Mouse (Mus musculus) intestine, postnatal 0 days (tissue): ENCODE data around the gene Adgrl3. TPM values are rescaled to one million over a fixed set of nuclear protein-coding genes. Genes with fewer than 3 reads are reported as not detected.

ENCODE experiments used
- ATAC-seq: fragments of 200-750 bp; cut with Nextera tagmentation; 2 replicates; pipeline ENCODE4 v1.8.0; 2017; ENCODE audit warnings: mild to moderate bottlenecking, moderate TSS enrichment, moderate library complexity
- H3K27ac ChIP-seq: fragments of 300-500 bp; sonication (generic); 2 replicates; pipeline ENCODE4 v1.5.1; 2014; ENCODE audit warnings: mild to moderate bottlenecking, low read depth, low read length, moderate library complexity
- H3K27me3 ChIP-seq: fragments of 300-500 bp; sonication (generic); replicated peaks from 2 replicates; pipeline ENCODE4 v1.6.1; 2014; ENCODE audit warnings: low read length, mixed read lengths; ENCODE audit not compliant: control insufficient read depth, insufficient read depth
- H3K36me3 ChIP-seq: fragments of 300-500 bp; sonication (generic); 2 replicates; pipeline ENCODE4 v1.6.1; 2014; ENCODE audit warnings: mild to moderate bottlenecking, moderate library complexity; ENCODE audit not compliant: control insufficient read depth, insufficient read depth
- H3K4me1 ChIP-seq: fragments of 300-500 bp; sonication (generic); replicated peaks from 2 replicates; pipeline ENCODE4 v1.6.1; 2014; ENCODE audit warnings: antibody characterized with exemption, low read length, mixed read lengths; ENCODE audit not compliant: control insufficient read depth, insufficient read depth
- H3K4me2 ChIP-seq: fragments of 300-500 bp; sonication (generic); replicated peaks from 2 replicates; pipeline ENCODE4 v1.6.1; 2014; ENCODE audit warnings: low read depth, mild to moderate bottlenecking, moderate library complexity
- H3K4me3 ChIP-seq: fragments of 300-500 bp; sonication (generic); 2 replicates; pipeline ENCODE4 v1.5.1; 2014; ENCODE audit warnings: low read depth, low read length
- H3K9ac ChIP-seq: fragments of 300-500 bp; sonication (generic); 2 replicates; pipeline ENCODE4 v1.6.1; 2014; ENCODE audit warnings: mild to moderate bottlenecking, low read depth, low read length
- H3K9me3 ChIP-seq: fragments of 300-500 bp; sonication (generic); 2 replicates; pipeline ENCODE4 v1.6.1; 2016; ENCODE audit warnings: mixed run types; ENCODE audit not compliant: control insufficient read depth
- CTCF ChIP-seq: sonication (generic); IDR thresholded peaks from 2 replicates; pipeline ENCODE4 v1.5.1; 2016; ENCODE audit warnings: low read depth, mild to moderate bottlenecking, control low read depth, antibody characterized with exemption, moderate library complexity
- WGBS: fragments of 180-500 bp; shearing (Covaris S2); extraction: QIAGEN DNeasy Blood & Tissue Kit; methylation state at CpG from one replicate; pipeline ENCODE4 v1.1.7; 2014; 5-methylcytosine and 5-hydroxymethylcytosine counted together
- microRNA-seq: library from miRNA; unstranded; fragments of <30 nt; microRNA quantifications from one replicate; pipeline ENCODE4, GENCODE M21; 2016
- polyA plus RNA-seq: library from polyadenylated mRNA; unstranded; fragments of >200 nt; fragmentation: Nextera tagmentation; extraction: Ambion mirVana; gene quantifications from 2 replicates; pipeline ENCODE4 v1.2.1, GENCODE M21; 2015

The Adgrl3 gene
- polyA plus RNA-seq, 1 experiment from 2014 or later = 4.2 TPM

DNA sequence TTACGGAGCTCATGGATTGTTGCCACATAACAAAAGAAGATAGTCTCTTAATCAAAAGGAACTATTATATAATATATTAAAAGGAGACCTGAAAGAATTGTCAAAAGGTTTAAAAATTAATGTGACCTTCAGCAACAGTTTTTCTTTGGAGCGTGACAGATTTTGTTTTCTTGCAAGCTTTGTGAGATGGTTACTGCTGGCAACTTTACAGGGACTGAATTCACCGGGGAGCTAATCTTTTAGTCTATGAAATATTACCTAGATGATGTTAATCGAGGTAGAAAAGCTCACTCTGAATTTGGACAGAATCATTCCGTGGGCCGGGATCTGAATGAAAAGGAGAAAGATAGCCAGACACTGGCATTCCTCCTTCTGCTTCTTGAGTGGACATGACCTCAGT is 850.4 kb downstream of the Adgrl3 start:
- Histone ChIP-seq H3K9me3 (no peaks in the 10 kb centered on the region), H3K4me1 (no peaks in the 10 kb centered on the region), H3K27ac (no peak overlapping the region), H3K36me3 (no peaks in the 10 kb centered on the region), H3K27me3 (no peaks in the 10 kb centered on the region), H3K9ac (no peak overlapping the region), H3K4me3 (no peak overlapping the region), H3K4me2 (no peak overlapping the region)
- no peak for ATAC-seq
- no peak for TF ChIP-seq CTCF
- 90% methylated on average over 6 of the region's 6 CpGs for WGBS

Small RNA genes within 50 kb of the gene (microRNA-seq; reads per million reads assigned to microRNA genes)
- gene Gm22048 = not detected
